Mouse (Mus musculus) embryonic stem cell, embryonic (primary cell): ENCODE results near the gene Ltc4s.

Experiments
- CTCF ChIA-PET, 4 experiments: fragments of 300-600 bp in 2 of 4; fragments of 350-600 bp in 2 of 4; sonication (Branson Sonifier 250); formaldehyde crosslinking; loops; one replicate each; lab custom pipeline; 2022; ENCODE audit warnings: inconsistent platforms in 2 of 4; lab: Charles Lee
- POLR2A ChIA-PET, 4 experiments: fragments of 300-600 bp in 2 of 4; fragments of 350-600 bp in 2 of 4; sonication (Branson Sonifier 250); formaldehyde crosslinking; loops; one replicate each; lab custom pipeline; 2022; ENCODE audit warnings: antibody characterized with exemption in 4 of 4, inconsistent platforms in 1 of 4; lab: Charles Lee

Ltc4s gene

GRCm38 (mm10) chr11:50238324-50238723 is at the start of gene Ltc4s:
TSS of gene Ltc4s (minus strand) at chr11:50238616.
- POLR2A ChIA-PET, result interaction anchor here in 3 of 4 experiments (0.7 to 6.2 kb wide), 25 partner anchors 9 to 145 kb away, joined by 3 to 70 read pairs (median 5); partner anchors contain the start of genes Mgat4b (in 2 of the 3), Sqstm1 (in 2 of the 3), Canx (in 1 of the 3) and Hnrnph1 (in 1 of the 3)
- CTCF ChIA-PET, result interaction anchor here in 2 of 4 experiments (0.6 kb wide), 2 partner anchors 133 to 663 kb away, joined by 3 read pairs; no protein-coding TSS in a partner anchor

DNA sequence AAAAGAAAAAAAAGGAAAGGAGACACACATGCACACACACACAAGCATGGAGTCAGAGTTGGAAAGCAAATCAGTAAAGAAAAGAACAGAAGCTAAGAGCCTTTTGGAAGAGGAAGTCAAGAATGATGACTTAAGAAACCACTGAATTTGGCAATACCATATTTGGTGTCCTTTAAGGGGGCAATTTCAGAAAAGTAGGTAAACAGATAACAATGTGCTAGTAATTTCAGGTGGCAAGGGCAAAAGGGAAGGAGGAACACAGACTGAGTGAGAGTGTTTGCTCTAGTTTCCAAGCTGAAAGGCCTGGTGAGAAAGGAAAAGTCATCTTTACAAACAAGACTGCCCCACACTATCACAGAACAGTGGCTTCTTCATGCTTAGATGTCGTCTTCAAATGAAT is 48.0 kb upstream of the Ltc4s start:
- CTCF ChIA-PET, result interaction anchor here in 2 of 4 experiments (0.7 to 1.3 kb wide), 3 partner anchors 9 to 24 kb away, joined by 3 to 4 read pairs (median 3); no protein-coding TSS in a partner anchor
- POLR2A ChIA-PET, result interaction anchor here (0.6 to 9.2 kb wide), 28 partner anchors 9 to 178 kb away, joined by 3 to 93 read pairs (median 4); partner anchors contain the start of genes Canx (in 2 of the 4), Hnrnph1 (in 1 of the 4), Mgat4b (in 1 of the 4) and Sqstm1 (in 1 of the 4)

DNA sequence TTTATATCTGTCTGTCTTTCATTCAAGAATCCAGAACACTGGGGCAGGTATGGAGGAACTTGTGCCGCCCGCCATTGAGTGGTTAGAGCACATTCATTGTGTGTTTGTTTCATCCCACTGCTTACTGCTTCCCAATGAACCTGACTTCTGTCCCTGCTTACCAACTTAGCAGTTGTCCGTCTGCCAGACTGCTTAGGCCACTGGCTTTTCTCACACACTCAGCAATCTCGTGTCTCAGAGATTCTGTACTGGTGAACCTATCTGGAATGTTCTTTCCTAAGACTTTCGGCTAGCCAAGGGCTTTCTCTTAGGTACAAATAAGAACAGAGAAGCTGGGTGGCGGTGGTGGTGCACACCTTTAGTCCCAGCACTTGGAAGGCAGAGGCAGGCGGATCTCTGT is 47.3 kb upstream of the Ltc4s start:
- CTCF ChIA-PET, result no interaction called here

DNA sequence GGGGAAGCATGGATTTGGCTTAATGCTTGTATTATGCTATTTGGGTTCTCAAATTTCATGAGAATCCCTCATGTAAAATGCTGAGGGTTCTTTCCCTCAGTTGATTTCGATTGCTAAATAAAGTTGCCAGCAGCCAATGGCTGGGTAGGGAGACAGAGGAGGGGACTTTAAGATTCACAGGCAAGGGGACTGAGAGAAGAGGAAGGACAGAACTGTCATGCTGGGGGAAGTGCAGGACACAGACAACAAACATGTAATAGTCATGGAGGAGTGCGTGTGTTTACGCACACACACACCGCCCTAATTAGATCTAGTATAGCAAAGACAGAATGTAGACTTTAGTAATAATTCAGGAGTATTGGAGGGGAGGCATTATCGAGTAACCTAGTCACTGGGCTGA is 46.8 kb upstream of the Ltc4s start:
- CTCF ChIA-PET, result no interaction called here
- POLR2A ChIA-PET, result interaction anchor here in 1 of 4 experiments (1.5 to 2.0 kb wide), 3 partner anchors 11 to 92 kb away, joined by 6 to 8 read pairs (median 6); no protein-coding TSS in a partner anchor

More for the DNA sequence above, 47.3 kb upstream of the Ltc4s start:
- POLR2A ChIA-PET, result interaction anchor here in 3 of 4 experiments (0.7 to 9.2 kb wide), 10 partner anchors 8 to 92 kb away, joined by 3 to 93 read pairs (median 6); partner anchors contain the start of gene Canx (in 1 of the 3)

DNA sequence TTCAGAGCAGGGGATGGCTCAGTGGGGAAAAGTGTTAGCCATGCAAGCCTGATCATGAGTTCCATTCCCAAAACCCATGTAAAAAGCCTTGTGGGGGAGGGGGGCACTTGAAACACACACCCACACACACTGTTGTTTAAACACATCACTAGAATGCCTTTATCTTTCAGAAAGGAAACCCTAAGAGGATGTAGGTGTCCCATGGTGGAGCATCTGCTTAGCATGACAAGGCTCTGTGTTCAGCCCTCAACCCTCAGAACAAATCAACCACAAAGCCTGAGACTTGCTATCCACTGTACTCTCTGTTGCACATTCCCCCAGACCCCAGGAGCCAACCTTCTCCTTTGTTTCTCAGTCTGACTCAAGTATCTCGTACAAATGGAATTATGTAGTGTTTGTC is 41.6 kb upstream of the Ltc4s start:
- ChIA-PET CTCF (no interaction called here), POLR2A (interaction anchor here in 3 of 4 experiments (0.7 to 1.2 kb wide), 5 partner anchors 11 to 779 kb away, joined by 3 read pairs; partner anchors contain the start of genes Maml1 (in 2 of the 3) and Zfp354a (in 1 of the 3))

DNA sequence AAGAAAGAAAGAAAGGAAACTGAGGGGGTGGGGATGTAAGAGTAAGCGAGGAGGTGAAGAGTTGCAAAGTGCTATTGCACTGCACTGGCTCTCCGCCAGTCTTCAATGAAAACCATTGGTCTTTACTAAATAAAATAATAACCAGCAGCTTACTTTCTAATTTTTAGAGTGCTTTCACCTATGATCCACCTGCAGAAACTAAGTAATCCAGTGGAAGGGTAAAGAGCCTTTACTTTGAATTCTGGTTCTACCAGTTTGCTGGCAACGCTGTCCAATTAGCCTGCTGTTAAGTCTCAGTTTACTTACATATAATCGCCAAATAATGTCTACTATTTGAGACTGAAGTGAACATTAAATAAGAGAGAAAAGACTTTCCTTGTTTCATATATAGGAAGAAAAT is 40.6 kb upstream of the Ltc4s start:
- CTCF ChIA-PET, result interaction anchor here in 1 of 4 experiments (0.9 kb wide), 1 partner anchor 9 kb away, joined by 4 read pairs; no protein-coding TSS in a partner anchor
- POLR2A ChIA-PET, result interaction anchor here in 3 of 4 experiments (0.7 to 5.0 kb wide), 8 partner anchors 9 to 113 kb away, joined by 3 to 33 read pairs (median 4); partner anchors contain the start of gene Maml1 (in 3 of the 3)

GRCm38 (mm10) chr11:50277706-50278105 is 39.3 kb upstream of the Ltc4s start:
- ChIA-PET CTCF (interaction anchor here in 2 of 4 experiments (0.5 to 1.4 kb wide), 5 partner anchors 8 to 291 kb away, joined by 3 to 4 read pairs (median 3); no protein-coding TSS in a partner anchor), POLR2A (interaction anchor here (0.7 to 5.0 kb wide), 26 partner anchors 10 to 120 kb away, joined by 3 to 33 read pairs (median 4); partner anchors contain the start of genes Maml1 (in 4 of the 4) and Hnrnph1 (in 2 of the 4))

DNA sequence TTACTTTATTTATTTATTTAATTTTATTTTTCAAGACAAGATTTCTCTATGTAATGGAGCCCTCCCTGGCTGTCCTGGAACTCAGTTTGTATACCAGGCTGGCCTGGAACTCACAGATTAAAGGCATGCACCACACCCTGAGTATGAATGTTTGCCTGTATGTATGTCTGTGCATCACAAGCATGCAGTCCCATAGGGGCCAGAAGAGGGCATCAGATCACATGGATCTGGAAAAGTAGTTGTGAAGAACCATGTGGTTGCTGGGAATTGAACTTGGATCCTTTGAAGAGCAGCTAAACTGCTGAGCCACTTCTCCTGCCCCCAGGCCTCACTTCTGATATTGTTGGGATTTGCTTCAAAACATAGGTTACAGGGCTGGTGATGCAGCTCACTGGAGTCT is 38.6 kb upstream of the Ltc4s start:
- POLR2A ChIA-PET, result interaction anchor here in 3 of 4 experiments (0.7 to 5.0 kb wide), 19 partner anchors 9 to 120 kb away, joined by 3 to 33 read pairs (median 4); partner anchors contain the start of genes Maml1 (in 3 of the 3), Hnrnph1 (in 2 of the 3) and Cby3 (in 1 of the 3)
- CTCF ChIA-PET, result interaction anchor here in 2 of 4 experiments (0.5 to 1.4 kb wide), 3 partner anchors 9 to 44 kb away, joined by 3 read pairs; no protein-coding TSS in a partner anchor

DNA sequence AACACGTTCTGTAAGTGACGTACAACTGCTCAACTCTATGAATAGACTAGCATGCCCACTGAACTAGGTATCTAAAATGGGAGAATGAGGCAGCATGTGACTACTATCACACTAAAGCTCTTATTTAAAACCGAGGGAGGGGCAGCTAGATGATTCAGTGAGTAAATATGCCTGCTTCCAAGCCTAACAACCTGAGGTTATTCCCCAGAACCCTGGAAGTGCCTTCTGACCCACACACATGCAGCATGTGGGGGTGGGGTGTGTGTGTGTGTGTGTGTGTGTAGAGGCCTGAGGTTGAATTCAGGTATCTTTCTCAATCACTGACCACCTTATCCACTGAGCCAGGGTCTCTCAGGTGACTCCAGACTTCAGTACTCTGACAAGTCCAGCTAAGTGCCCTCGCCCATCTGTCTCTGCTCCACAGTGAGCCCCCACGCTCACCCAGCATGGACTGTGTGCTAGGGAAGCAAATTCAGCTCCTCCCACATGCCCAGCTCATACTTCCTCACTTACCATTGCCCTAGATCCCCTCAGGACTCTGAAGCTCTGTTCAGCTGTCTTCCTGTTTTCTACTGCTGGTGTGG is 37.2 kb upstream of the Ltc4s start:
- CTCF ChIA-PET, result interaction anchor here in 3 of 4 experiments (0.5 to 0.7 kb wide), 3 partner anchors 9 to 1015 kb away, joined by 3 to 6 read pairs (median 3); no protein-coding TSS in a partner anchor

GRCm38 (mm10) chr11:50275077-50275476 is 36.7 kb upstream of the Ltc4s start:
- POLR2A ChIA-PET, result interaction anchor here in 3 of 4 experiments (0.7 to 5.0 kb wide), 11 partner anchors 8 to 66 kb away, joined by 3 to 33 read pairs (median 3); partner anchors contain the start of gene Maml1 (in 2 of the 3)
- CTCF ChIA-PET, result interaction anchor here in 2 of 4 experiments (0.6 to 0.7 kb wide), 3 partner anchors 8 to 1015 kb away, joined by 3 read pairs; no protein-coding TSS in a partner anchor

More for the DNA sequence above, 37.2 kb upstream of the Ltc4s start:
- POLR2A ChIA-PET, result interaction anchor here in 3 of 4 experiments (0.6 to 5.0 kb wide), 14 partner anchors 8 to 65 kb away, joined by 3 to 33 read pairs (median 3); partner anchors contain the start of gene Maml1 (in 2 of the 3)

DNA sequence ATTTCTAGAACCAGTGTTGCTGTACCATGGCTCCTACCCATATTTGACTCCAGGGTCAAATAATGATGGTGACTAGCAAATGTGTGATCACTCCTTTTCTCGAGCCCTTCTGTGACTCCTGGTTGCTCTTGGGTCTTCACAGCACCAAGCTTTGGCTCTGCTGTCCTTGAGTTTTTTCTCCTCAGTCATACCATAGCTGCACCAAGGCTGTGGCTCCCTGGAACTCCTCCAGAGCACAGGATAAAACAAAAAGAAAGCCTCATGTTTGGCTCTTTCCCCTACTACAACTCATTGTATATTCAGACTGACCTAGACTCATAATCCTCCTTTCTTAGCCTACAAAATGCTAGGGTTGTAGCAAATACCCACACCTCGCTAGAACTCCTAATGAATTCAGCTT is 34.4 kb upstream of the Ltc4s start:
- ChIA-PET POLR2A (interaction anchor here in 3 of 4 experiments (0.6 to 10.2 kb wide), 9 partner anchors 11 to 1347 kb away, joined by 3 to 93 read pairs (median 3); partner anchors contain the start of genes Maml1 (in 2 of the 3) and Sqstm1 (in 1 of the 3)), CTCF (no interaction called here)

GRCm38 (mm10) chr11:50269885-50270284 is 31.5 kb upstream of the Ltc4s start:
- POLR2A ChIA-PET, result interaction anchor here in 3 of 4 experiments (0.6 to 10.2 kb wide), 22 partner anchors 10 to 155 kb away, joined by 3 to 93 read pairs (median 4); partner anchors contain the start of genes Maml1 (in 2 of the 3), Mgat4b (in 1 of the 3), Mrnip (in 1 of the 3) and Sqstm1 (in 1 of the 3)
- CTCF ChIA-PET, result interaction anchor here (0.6 to 1.5 kb wide), 15 partner anchors 8 to 283 kb away, joined by 3 to 6 read pairs (median 3); partner anchors contain the start of gene Hnrnph1 (in 1 of the 4)

DNA sequence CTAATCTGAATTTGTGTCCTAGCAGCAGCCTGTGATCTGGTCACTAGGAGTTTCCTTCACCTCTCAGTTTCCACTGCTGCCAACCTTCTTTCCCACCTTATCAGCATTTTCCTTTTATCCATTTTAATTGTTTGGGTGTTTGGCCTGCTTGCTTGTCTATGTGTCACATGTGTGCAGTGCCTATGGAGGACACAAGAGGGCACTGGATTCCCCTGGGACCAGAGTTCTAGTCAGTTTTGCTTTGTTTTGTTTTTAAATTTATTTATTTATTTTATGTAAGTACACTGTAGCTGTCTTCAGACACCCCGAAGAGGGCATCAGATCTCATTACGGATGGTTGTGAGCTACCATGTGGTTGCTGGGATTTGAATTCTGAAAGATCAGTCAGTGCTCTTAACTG is 30.7 kb upstream of the Ltc4s start:
- CTCF ChIA-PET, result interaction anchor here (0.7 to 1.5 kb wide), 10 partner anchors 9 to 108 kb away, joined by 3 to 4 read pairs (median 3); partner anchors contain the start of gene Hnrnph1 (in 1 of the 4)
- POLR2A ChIA-PET, result interaction anchor here in 3 of 4 experiments (0.6 to 10.2 kb wide), 19 partner anchors 10 to 155 kb away, joined by 3 to 93 read pairs (median 3); partner anchors contain the start of genes Maml1 (in 1 of the 3), Mgat4b (in 1 of the 3), Mrnip (in 1 of the 3) and Sqstm1 (in 1 of the 3)

DNA sequence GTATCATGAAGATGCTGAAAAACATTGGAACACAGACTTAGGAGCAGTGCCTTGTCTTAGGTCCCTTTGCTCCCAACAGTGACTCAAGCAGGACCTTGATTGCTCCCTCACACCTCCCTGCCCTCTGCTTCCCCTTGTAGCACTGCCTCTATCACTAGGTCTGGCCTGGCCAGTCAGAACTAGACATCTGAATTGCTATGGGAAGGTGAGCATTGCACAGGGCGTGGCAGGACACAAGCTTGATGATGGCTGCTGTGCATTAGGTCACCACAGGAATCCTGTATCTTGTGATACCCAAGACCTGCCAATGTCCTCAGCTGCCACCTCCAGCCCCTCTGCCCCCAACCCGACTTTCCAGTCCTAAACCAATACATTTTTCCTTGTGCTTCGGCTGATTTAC is 28.6 kb upstream of the Ltc4s start:
- ChIA-PET CTCF (interaction anchor here in 2 of 4 experiments (0.5 to 0.8 kb wide), 4 partner anchors 9 to 36 kb away, joined by 3 to 7 read pairs (median 4); no protein-coding TSS in a partner anchor), POLR2A (interaction anchor here in 3 of 4 experiments (0.6 to 10.2 kb wide), 37 partner anchors 9 to 137 kb away, joined by 3 to 93 read pairs (median 5); partner anchors contain the start of genes Mgat4b (in 3 of the 3), Sqstm1 (in 3 of the 3), Maml1 (in 2 of the 3) and Hnrnph1 (in 1 of the 3))

DNA sequence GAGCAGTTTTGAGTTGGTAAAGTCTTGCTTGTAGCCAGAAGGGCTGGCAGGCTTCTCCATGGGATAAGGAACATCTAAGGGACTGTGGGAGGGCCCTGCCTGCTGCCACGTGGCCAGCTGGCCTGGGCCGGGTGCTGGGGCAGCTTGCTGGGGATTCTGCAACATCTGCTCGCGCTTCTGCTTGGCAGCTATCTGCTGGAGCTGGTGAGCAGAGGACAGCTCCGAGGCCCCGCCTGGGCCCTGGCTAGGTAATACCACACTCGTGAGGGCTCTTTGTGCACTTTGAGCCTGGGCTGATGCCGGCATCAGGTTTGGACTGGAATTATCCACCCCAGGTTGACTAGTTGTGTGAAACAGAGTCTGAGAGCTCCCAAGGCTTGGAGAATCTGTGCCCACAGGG is 27.5 kb upstream of the Ltc4s start:
- ChIA-PET POLR2A (interaction anchor here (0.5 to 10.2 kb wide), 53 partner anchors 8 to 271 kb away, joined by 3 to 93 read pairs (median 4); partner anchors contain the start of genes Mgat4b (in 3 of the 4), Sqstm1 (in 3 of the 4), Hnrnph1 (in 2 of the 4) and Maml1 (in 2 of the 4)), CTCF (interaction anchor here in 2 of 4 experiments (0.5 to 1.2 kb wide), 4 partner anchors 32 to 152 kb away, joined by 3 to 7 read pairs (median 4); no protein-coding TSS in a partner anchor)

DNA sequence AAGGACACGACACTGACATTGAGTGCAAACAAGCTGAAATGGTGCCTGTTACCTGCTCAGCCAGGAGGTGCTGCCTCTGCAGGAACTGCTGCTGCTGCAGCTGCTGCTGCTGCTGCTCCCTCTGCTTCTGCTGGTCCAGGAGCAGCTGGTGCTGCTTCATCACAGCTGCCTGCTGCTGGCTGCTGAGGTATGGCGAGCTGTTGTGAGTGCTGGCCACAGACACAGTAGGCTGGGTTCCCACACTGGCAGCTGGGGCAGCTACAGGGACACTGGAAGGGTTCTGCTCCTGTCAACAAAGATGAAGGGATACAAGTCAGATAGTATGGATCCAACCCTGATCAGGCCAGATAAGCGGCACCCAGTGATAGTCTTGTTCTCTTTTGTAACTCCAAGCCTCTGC is 24.8 kb upstream of the Ltc4s start:
- ChIA-PET CTCF (interaction anchor here in 2 of 4 experiments (0.6 to 1.6 kb wide), 4 partner anchors 8 to 32 kb away, joined by 4 to 12 read pairs (median 6); no protein-coding TSS in a partner anchor), POLR2A (interaction anchor here in 2 of 4 experiments (0.8 to 2.1 kb wide), 5 partner anchors 9 to 1620 kb away, joined by 3 to 11 read pairs (median 4); no protein-coding TSS in a partner anchor)

DNA sequence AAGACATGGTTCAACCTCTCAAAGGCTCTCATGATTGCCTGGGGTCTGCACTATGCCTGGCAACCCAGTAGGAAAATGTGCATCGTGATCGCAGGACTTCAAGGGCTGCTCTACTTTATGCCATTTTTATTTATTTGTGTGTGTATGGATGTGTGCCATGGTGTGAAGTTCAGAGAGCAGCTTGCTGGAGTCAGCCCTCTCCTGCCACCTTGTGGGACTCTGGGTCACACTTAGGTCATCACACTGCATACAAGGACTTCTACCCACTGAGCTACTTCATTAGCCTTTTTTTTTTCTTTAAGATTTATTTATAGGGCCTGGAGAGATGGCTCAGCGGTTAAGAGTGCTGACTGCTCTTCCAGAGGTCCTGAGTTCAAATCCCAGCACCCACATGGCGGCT is 23.6 kb upstream of the Ltc4s start:
- ChIA-PET POLR2A (interaction anchor here in 3 of 4 experiments (0.7 to 2.1 kb wide), 12 partner anchors 8 to 137 kb away, joined by 3 to 5 read pairs (median 4); partner anchors contain the start of genes Mgat4b (in 1 of the 3) and Sqstm1 (in 1 of the 3)), CTCF (interaction anchor here (0.6 to 2.2 kb wide), 15 partner anchors 8 to 301 kb away, joined by 3 to 12 read pairs (median 4); partner anchors contain the start of gene Canx (in 1 of the 4))
